Mouse (Mus musculus) adrenal gland, adult (tissue): ENCODE results near the gene Ncor2.

Experiments used
- DNase-seq, 2 experiments: peaks; one replicate each; pipeline ENCODE4 v3.0.0; 2022 to 2023; ENCODE audit warnings: low spot score in 1 of 2; ENCODE audit not compliant: inconsistent age in 2 of 2

The Ncor2 gene

DNA sequence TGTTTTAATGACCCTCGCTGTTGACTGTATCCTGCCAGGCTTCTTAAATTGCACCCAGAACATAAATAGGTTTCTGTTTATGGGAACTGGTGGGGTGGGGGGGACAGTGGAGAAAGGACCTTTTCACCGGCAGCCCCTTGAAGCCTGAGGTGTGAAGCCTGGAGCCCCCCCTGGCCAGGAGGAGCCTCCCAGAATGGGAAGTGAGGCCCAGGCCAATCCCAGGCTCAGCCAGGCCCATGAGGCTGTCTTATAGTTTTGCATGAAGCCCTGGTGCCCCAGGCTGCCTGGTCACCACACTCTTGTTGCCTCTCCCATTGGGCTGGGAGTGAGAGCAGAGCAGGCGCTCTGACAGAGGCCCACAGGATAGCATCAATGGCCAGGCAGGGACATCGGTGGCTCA, 181.1 kb downstream of the Ncor2 start:
- no peak for DNase-seq

DNA sequence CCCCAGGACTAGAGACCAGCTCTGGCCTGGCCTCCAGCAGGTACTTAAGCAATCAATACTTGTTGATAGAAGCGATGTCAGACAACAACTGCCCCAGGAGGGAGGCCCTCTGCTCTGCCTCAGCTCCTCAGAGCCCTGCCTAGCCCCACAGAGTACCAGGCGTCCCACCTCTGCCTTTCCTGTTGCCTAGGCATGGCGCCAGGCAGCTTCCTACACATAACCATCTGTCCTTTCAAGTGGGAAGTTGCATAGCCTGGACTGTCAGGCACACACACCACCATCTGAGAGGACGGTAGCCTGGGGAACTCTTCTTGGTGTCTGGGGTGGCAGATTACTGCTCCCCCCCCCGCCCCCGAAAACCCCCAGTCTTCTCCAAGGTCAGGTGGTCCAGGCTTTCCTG, 182.2 kb downstream of the Ncor2 start:
- DNase-seq, result peak in 1 of 2 experiments; percentile 64

DNA sequence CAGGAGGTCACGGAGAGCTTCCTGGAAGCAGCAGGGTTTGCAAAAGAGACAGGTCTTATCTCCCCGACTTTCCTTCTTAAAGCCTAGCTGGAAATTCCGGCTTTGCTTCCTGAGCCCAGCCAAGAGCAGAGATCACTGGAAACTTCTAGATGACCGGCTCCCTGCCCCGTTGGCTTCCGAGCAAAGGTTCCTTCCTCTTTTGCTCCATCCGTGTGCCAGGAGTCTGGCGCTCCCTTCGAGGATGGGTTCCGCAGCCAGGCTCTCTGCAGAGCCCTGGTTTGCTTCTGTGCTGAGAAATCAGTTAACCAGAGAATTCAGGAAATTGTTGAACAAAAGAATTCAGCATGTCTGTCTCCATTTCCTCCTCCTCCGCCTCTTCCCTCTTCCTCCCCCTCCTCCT, 186.1 kb downstream of the Ncor2 start:
- DNase-seq, result peak in 1 of 2 experiments; percentile 67

DNA sequence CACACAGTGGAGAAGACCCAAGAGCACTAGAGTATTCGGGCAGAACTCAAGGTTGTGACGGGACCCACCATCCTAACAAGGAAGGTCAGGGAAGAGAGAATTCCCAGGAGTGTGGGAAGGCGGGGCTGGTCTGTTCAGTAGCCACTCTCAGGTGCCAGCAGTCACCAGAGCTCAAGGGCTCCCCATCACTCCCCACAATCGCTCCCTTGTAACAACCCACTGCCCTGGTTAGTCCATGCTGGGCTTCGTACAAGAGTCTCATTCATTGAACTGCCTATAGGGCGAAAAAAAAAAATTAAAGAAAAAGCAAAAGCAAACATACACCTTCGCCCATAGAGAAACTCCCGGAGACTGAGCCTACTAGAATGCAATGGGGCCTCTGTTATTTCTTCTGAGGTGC, 186.7 kb downstream of the Ncor2 start:
- DNase-seq, result no peak

DNA sequence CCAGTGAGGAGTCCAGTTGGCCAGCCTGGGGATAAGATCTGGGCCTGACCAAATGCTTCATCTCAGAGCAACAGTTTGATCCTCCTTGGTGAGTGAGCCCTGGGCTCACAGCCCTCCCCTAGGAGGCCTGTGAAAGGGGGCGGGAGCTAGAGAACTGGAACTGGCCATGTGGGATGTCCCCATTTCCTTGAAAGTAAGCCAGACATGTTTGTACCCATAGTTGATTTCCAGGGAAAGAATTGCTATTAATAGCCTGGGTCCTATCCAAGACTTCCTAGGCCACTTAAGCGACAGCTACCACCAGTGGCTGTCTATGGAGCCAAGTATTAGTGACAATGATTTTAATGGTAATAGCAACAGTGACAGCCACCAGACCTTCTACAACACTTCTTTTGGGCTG, 189.3 kb downstream of the Ncor2 start:
- DNase-seq, result peak in 1 of 2 experiments; percentile 52

DNA sequence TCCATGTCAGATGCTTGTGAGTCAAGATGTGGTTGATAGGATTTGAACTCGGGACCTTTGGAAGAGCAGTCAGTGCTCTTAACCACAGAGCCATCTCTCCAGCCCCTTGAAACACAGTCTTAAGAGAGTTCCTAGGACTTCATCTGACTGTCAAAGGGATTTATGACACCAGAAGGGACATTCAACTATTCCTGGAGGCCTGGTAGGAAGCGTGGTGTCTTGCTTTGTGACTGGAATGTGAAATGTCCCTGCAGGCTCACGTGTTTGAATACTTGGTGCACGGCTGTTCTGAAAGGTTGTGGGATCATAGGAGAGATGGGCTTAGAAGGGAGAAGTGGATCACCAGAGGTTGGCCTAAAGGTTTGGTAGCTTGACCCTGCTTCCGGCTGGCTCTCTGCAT, 192.4 kb downstream of the Ncor2 start:
- peak in 1 of 2 experiments; percentile 40 for DNase-seq

DNA sequence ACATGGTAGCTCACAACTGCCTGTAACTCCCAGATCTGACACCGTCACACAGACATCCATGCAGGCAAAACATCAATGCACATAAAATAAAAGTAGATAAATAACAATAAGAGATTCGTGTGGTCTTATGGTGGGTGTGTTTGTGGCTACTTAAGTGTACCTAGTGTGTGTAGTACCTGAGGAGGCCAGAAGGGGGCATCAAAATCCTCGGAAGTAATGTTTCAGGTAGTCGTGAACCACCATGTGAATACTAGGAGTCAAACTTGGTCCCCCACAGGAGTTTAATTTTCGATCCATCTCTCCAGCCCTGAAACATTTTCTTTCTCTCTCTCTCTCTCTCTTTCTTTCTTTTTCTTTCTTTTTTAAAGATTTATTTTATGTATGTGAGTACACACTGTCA, 192.8 kb downstream of the Ncor2 start:
- no peak for DNase-seq

DNA sequence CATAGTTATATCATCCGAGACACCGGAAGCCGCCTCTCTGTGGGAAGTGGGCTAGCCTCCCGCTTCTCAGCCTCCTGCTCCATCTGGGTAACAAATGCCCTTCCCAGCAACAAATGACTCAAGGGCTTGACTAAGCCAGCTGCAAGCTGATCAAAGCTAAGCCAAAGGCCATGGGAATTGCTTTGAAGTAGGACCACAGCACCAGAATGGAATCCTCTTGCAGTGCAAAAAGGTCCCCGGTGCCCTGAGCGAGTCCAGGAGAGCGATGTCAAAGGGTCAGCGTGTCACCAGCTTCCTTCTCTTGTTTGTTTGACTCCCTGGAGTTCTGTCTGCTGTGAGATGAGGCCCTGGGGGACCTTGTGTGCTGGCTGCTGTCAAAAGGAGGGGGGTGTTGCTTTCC, 209.2 kb downstream of the Ncor2 start:
- peak; percentile 79 to 90 for DNase-seq
